Mouse (Mus musculus) heart, postnatal 0 days (tissue): ENCODE results near the gene Cyp2b10. TPM values are rescaled to one million over a fixed set of nuclear protein-coding genes. Genes with fewer than 3 reads are reported as not detected.
A peak's percentile ranks its signal among the peaks of the same experiment; 100 is the strongest.
"Not testable (repeated sequence)": the region's sequence is repeated elsewhere in the genome, so short reads cannot be mapped to it uniquely, and the experiment has no call there.

Experiments used
- ATAC-seq: fragments of 200-750 bp; cut with Nextera tagmentation; 2 replicates; pipeline ENCODE4 v1.8.0; 2017; ENCODE audit warnings: low read depth, moderate number of reproducible peaks, moderate library complexity; ENCODE audit not compliant: insufficient read depth
- DNase-seq: peaks from one replicate; pipeline ENCODE4 v3.0.0-alpha.2; 2016; ENCODE audit warnings: low spot score
- H3K27ac ChIP-seq: fragments of 300-500 bp; sonication (generic); 2 replicates; pipeline ENCODE4 v1.5.1; 2014; ENCODE audit warnings: low read depth, mild to moderate bottlenecking
- H3K27me3 ChIP-seq: fragments of 300-500 bp; sonication (generic); 2 replicates; pipeline ENCODE4 v1.6.1; 2014; ENCODE audit warnings: low read length, mixed read lengths; ENCODE audit not compliant: control insufficient read depth, insufficient read depth
- H3K36me3 ChIP-seq: fragments of 300-500 bp; sonication (generic); replicated peaks from 2 replicates; pipeline ENCODE4 v1.6.1; 2014; ENCODE audit warnings: low read length, mixed read lengths; ENCODE audit not compliant: control insufficient read depth, insufficient read depth
- H3K4me1 ChIP-seq: fragments of 300-500 bp; sonication (generic); 2 replicates; pipeline ENCODE4 v1.6.1; 2014; ENCODE audit warnings: antibody characterized with exemption; ENCODE audit not compliant: control insufficient read depth, insufficient read depth
- H3K4me2 ChIP-seq: fragments of 300-500 bp; sonication (generic); 2 replicates; pipeline ENCODE4 v1.6.1; 2014; ENCODE audit warnings: low read depth, mild to moderate bottlenecking, low read length, moderate library complexity
- H3K4me3 ChIP-seq: fragments of 300-500 bp; sonication (generic); 2 replicates; pipeline ENCODE4 v1.5.1; 2014; ENCODE audit warnings: low read depth, low read length
- H3K9ac ChIP-seq: fragments of 300-500 bp; sonication (generic); replicated peaks from 2 replicates; pipeline ENCODE4 v1.6.1; 2014; ENCODE audit warnings: low read depth, low read length, mixed read lengths
- H3K9me3 ChIP-seq: fragments of 300-500 bp; sonication (generic); replicated peaks from 2 replicates; pipeline ENCODE4 v1.6.1; 2016; ENCODE audit warnings: low read length; ENCODE audit not compliant: control insufficient read depth
- CTCF ChIP-seq: IDR thresholded peaks from 2 replicates; pipeline ENCODE4 v1.5.1; 2016; ENCODE audit warnings: antibody characterized with exemption, control low read depth, low read depth
- EP300 ChIP-seq: IDR thresholded peaks from 2 replicates; pipeline ENCODE4 v1.6.1; 2016; ENCODE audit warnings: antibody characterized with exemption, low read depth
- WGBS: fragments of 180-500 bp; shearing (Covaris S2); extraction: QIAGEN DNeasy Blood & Tissue Kit; methylation state at CpG from one replicate; pipeline ENCODE4 v1.1.7; 2014; 5-methylcytosine and 5-hydroxymethylcytosine counted together
- polyA plus RNA-seq: library from polyadenylated mRNA; unstranded; fragments of >200 nt; fragmentation: Nextera tagmentation; extraction: Ambion mirVana; gene quantifications from 2 replicates; pipeline ENCODE4 v1.2.1, GENCODE M21; 2015
- total RNA-seq: library from RNA; depleted of rRNA; stranded (reverse); fragments of >200 nt; gene quantifications from 2 replicates; pipeline ENCODE4 v1.2.3, GENCODE M21; 2014; ENCODE audit warnings: low replicate concordance

Cyp2b10 gene
- total and polyA plus RNA-seq, 2 experiments from 2014 or later: 0.08 TPM; not detected in 1

DNA sequence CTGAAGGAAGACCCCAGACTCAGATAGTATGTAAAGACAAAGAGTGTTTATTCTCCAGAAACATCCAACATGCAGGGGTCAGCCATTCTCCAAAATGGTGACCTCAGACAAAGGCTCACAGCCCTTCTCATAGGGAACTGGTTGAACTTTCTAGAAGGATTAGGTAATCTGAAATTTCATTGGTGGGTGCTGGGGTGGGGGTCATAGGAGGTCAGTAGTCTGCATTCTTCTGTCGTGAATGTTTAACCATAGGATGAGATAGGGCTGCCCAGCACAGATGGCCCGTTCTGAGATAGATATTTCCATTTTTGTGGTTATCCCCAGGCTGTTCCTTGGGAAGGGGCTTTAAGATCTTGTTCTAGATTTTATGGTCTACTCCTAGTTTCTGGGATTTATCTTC, 35.1 kb upstream of the Cyp2b10 start:
- 46% methylated on average over 2 of the region's 2 CpGs for WGBS
- Histone ChIP-seq H3K9me3 (no peaks in the 10 kb centered on the region), H3K27ac (no peak overlapping the region), H3K4me1 (no peaks in the 10 kb centered on the region), H3K4me2 (no peak overlapping the region), H3K36me3 (no peaks in the 10 kb centered on the region), H3K27me3 (no peaks in the 10 kb centered on the region), H3K4me3 (no peak overlapping the region), H3K9ac (no peak overlapping the region)
- DNase-seq (no peak), ATAC-seq (no peak)
- no peak for TF ChIP-seq CTCF

DNA sequence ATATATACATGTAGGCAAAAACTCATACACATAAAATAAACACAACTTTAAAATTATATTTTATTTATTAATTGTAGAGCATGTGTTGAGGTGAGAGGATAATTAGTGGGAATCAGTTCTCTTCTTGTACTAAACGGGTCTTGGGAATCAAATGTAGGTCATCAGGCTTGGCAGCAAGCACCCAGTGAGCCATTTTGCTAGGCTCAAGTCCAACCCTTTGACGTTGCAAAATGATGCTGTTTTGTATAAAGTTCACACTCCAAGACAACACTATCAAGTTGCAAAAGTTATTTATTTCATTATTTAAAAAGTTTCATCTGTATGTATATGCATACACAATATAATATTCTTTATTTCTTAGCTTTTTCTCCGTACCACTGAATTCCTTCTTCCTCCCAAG, 33.7 kb upstream of the Cyp2b10 start:
- Histone ChIP-seq H3K27me3 (no peaks in the 10 kb centered on the region), H3K4me3 (no peak overlapping the region), H3K4me1 (no peaks in the 10 kb centered on the region), H3K9ac (no peak overlapping the region), H3K9me3 (no peaks in the 10 kb centered on the region), H3K36me3 (no peaks in the 10 kb centered on the region), H3K27ac (no peak overlapping the region), H3K4me2 (no peak overlapping the region)
- 52% methylated on average over 3 of the region's 3 CpGs for WGBS
- TF ChIP-seq CTCF: no peak
- no peak for TF ChIP-seq EP300
- DNase-seq: no peak
- ATAC-seq: no peak

- no peaks in the 10 kb centered on the region for H3K36me3 ChIP-seq
- no peaks in the 10 kb centered on the region for H3K27me3 ChIP-seq
- H3K4me2 ChIP-seq: no peak overlapping the region
- DNase-seq (no peak), ATAC-seq (no peak)
- no peak overlapping the region for H3K9ac ChIP-seq
- no peaks in the 10 kb centered on the region for H3K9me3 ChIP-seq
- no peaks in the 10 kb centered on the region for H3K4me1 ChIP-seq
- H3K27ac ChIP-seq: no peak overlapping the region
- H3K4me3 ChIP-seq: no peak overlapping the region
- TF ChIP-seq EP300 (no peak), CTCF (no peak)
- 11% methylated on average over 5 of the region's 5 CpGs for WGBS
Observed at GRCm38 (mm10) chr7:25864861-25865260, 32.6 kb upstream of the Cyp2b10 start.

DNA sequence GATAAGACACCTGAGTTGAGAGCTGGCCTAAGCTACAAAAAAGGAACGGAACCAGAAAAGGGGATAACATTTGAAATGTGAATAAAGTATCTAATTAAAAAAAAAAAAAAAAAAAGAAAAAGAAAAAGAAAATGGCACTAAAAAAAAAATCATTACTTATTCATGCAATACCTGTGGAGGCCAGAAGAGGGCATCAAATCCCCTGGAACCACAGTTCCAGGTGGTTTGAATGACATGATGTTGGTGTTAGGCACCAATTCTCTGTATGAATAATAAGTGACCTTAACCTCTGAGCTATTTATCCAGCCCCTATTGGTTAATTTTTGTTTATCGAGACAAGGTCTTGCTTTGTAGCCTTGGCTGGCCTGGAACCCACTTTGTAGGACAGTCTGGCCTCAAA, 27.6 kb upstream of the Cyp2b10 start:
- Histone ChIP-seq H3K4me3 (no peak overlapping the region), H3K36me3 (no peaks in the 10 kb centered on the region), H3K4me1 (no peaks in the 10 kb centered on the region), H3K27ac (no peak overlapping the region), H3K9ac (no peak overlapping the region), H3K4me2 (no peak overlapping the region), H3K9me3 (no peaks in the 10 kb centered on the region), H3K27me3 (no peaks in the 10 kb centered on the region)
- no peak for ATAC-seq
- TF ChIP-seq CTCF (peak; percentile 16; the same call in 1 of the 2 replicates), EP300 (no peak)
- 66% methylated on average over 2 of the region's 2 CpGs for WGBS
- DNase-seq: no peak

GRCm38 (mm10) chr7:25872624-25873023, 24.8 kb upstream of the Cyp2b10 start:
- no peak overlapping the region for H3K9ac ChIP-seq
- TF ChIP-seq CTCF (no peak), EP300 (no peak)
- no peak overlapping the region for H3K4me2 ChIP-seq
- no peaks in the 10 kb centered on the region for H3K27me3 ChIP-seq
- no peaks in the 10 kb centered on the region for H3K4me1 ChIP-seq
- no peaks in the 10 kb centered on the region for H3K9me3 ChIP-seq
- H3K4me3 ChIP-seq: no peak overlapping the region
- no peak overlapping the region for H3K27ac ChIP-seq
- no peaks in the 10 kb centered on the region for H3K36me3 ChIP-seq
- ATAC-seq (no peak), DNase-seq (no peak)

- Histone ChIP-seq H3K27ac (no peak overlapping the region), H3K4me2 (no peak overlapping the region), H3K4me1 (no peaks in the 10 kb centered on the region), H3K9me3 (no peaks in the 10 kb centered on the region), H3K9ac (no peak overlapping the region), H3K27me3 (peaks cover 5% of the 10 kb centered on the region; the same call in 1 of the 2 replicates), H3K36me3 (no peaks in the 10 kb centered on the region), H3K4me3 (no peak overlapping the region)
- no peak for TF ChIP-seq EP300
- 49% methylated on average over 6 of the region's 6 CpGs for WGBS
- DNase-seq (no peak), ATAC-seq (no peak)
Observed at GRCm38 (mm10) chr7:25878735-25879134, 18.7 kb upstream of the Cyp2b10 start.

GRCm38 (mm10) chr7:25880721-25881120, 16.7 kb upstream of the Cyp2b10 start:
- not testable (repeated sequence) for DNase-seq, H3K36me3 ChIP-seq, H3K9ac ChIP-seq, ATAC-seq, H3K4me1 ChIP-seq, H3K27ac ChIP-seq, H3K4me3 ChIP-seq, H3K4me2 ChIP-seq, H3K27me3 ChIP-seq, H3K9me3 ChIP-seq
- WGBS: 11% methylated on average over 7 of the region's 7 CpGs
